Mouse (Mus musculus) brain, embryonic 14.5 days (tissue): Measurements from ENCODE around the gene Kcnq4.

ENCODE experiments used
- CTCF ChIP-seq: fragments of 200-500 bp; IDR thresholded peaks from 2 replicates; pipeline ENCODE4 v1.5.1; 2012; ENCODE audit warnings: inconsistent platforms, mild to moderate bottlenecking, moderate library complexity, borderline replicate concordance; ENCODE audit not compliant: insufficient read depth, insufficient read length; ENCODE audit errors: extremely low read depth
- POLR2A ChIP-seq: fragments of 200-500 bp; IDR thresholded peaks from 2 replicates; pipeline ENCODE4 v1.6.1; 2012; ENCODE audit warnings: mild to moderate bottlenecking, inconsistent platforms, borderline replicate concordance; ENCODE audit not compliant: poor library complexity, insufficient read depth, insufficient read length, severe bottlenecking; ENCODE audit errors: extremely low read depth

- TF ChIP-seq CTCF (no peak), POLR2A (no peak)
Measured at GRCm38 (mm10) chr4:120795646-120796045, 47.2 kb upstream of the Kcnq4 start.
